Mouse (Mus musculus): ENCODE measurements around the gene Zfp992. TPM values are rescaled to one million over a fixed set of nuclear protein-coding genes. Genes with fewer than 3 reads are reported as not detected.
"Not testable (repeated sequence)": the region's sequence is repeated elsewhere in the genome, so short reads cannot be mapped to it uniquely, and the experiment has no call there.

The Zfp992 gene
- total and polyA plus RNA-seq, 3 experiments, result 0.93 to 3.8 (median 1.4) TPM

GRCm38 (mm10) chr4:146483571-146484280 is 34.9 kb downstream of the Zfp992 start:
- H3K4me3 ChIP-seq (replicated peaks in 1 of 3; ENCODE audit: low read depth in 2 of 3, low read length in 2 of 3, poor library complexity in 1 of 3); H3K27ac ChIP-seq (ENCODE audit: insufficient read depth, low read depth); H3K4me1 ChIP-seq (ENCODE audit: control insufficient read depth in 1 of 2, insufficient read depth in 2 of 2); H3K36me3 ChIP-seq (replicated peaks in 1 of 2; ENCODE audit: control insufficient read depth in 1 of 2, insufficient read depth in 1 of 2, low read length in 1 of 2); in situ Hi-C loops (cut with MboI; ENCODE audit: low pct_ligation_motif_present, low pct_unique_long_range_greater_than_20kb, low sequenced_read_pairs); H3K79me2 ChIP-seq (replicated peaks; ENCODE audit: control insufficient read depth, extremely low read depth, insufficient read depth, poor library complexity, severe bottlenecking); dilution Hi-C loops (cut with MboI; ENCODE audit: extremely low pct_ligation_motif_present, extremely low pct_unique_long_range_greater_than_20kb, low sequenced_read_pairs); H3K27me3 ChIP-seq (replicated peaks); H3K9ac ChIP-seq (ENCODE audit: insufficient read depth, low read depth); DNase-seq (ENCODE audit: extremely low read depth); H3K4me2 ChIP-seq (ENCODE audit: insufficient read depth, low read depth, poor library complexity, severe bottlenecking): not testable (repeated sequence)
- peaks cover 22% of the 10 kb centered on the region for H3K9me3 ChIP-seq (replicated peaks; ENCODE audit: low read length)
- TF ChIP-seq CTCF (conservative IDR thresholded peaks at IDR 0.05 in 1 of 2, IDR thresholded peaks at IDR 0.05 in 1 of 2; ENCODE audit: low read depth in 2 of 2, low read length in 2 of 2), result peak in 1 of 2 experiments; percentile 32; a peak in 3 of 4 replicates
- peak; percentile 7 for TF ChIP-seq RAD21 (IDR thresholded peaks at IDR 0.05; ENCODE audit: low read depth, low read length)

GRCm38 (mm10) chr4:146484676-146485075 is 35.9 kb downstream of the Zfp992 start:
- dilution Hi-C loops (cut with MboI; ENCODE audit: extremely low pct_ligation_motif_present, extremely low pct_unique_long_range_greater_than_20kb, low sequenced_read_pairs); H3K9ac ChIP-seq (ENCODE audit: insufficient read depth, low read depth); H3K4me2 ChIP-seq (ENCODE audit: insufficient read depth, low read depth, poor library complexity, severe bottlenecking); H3K4me1 ChIP-seq (ENCODE audit: control insufficient read depth in 1 of 2, insufficient read depth in 2 of 2); H3K27ac ChIP-seq (ENCODE audit: insufficient read depth, low read depth); H3K36me3 ChIP-seq (replicated peaks in 1 of 2; ENCODE audit: control insufficient read depth in 1 of 2, insufficient read depth in 1 of 2, low read length in 1 of 2); H3K79me2 ChIP-seq (replicated peaks; ENCODE audit: control insufficient read depth, extremely low read depth, insufficient read depth, poor library complexity, severe bottlenecking); in situ Hi-C loops (cut with MboI; ENCODE audit: low pct_ligation_motif_present, low pct_unique_long_range_greater_than_20kb, low sequenced_read_pairs); H3K27me3 ChIP-seq (replicated peaks); DNase-seq (ENCODE audit: extremely low read depth); H3K4me3 ChIP-seq (replicated peaks in 1 of 3; ENCODE audit: low read depth in 2 of 3, low read length in 2 of 3, poor library complexity in 1 of 3): not testable (repeated sequence)
- peaks cover 24% of the 10 kb centered on the region for H3K9me3 ChIP-seq (replicated peaks; ENCODE audit: low read length)

GRCm38 (mm10) chr4:146485183-146485939 is 36.5 kb downstream of the Zfp992 start:
- H3K4me3 ChIP-seq (replicated peaks in 1 of 3; ENCODE audit: low read depth in 2 of 3, low read length in 2 of 3, poor library complexity in 1 of 3); dilution Hi-C loops (cut with MboI; ENCODE audit: extremely low pct_ligation_motif_present, extremely low pct_unique_long_range_greater_than_20kb, low sequenced_read_pairs); H3K4me2 ChIP-seq (ENCODE audit: insufficient read depth, low read depth, poor library complexity, severe bottlenecking); H3K27ac ChIP-seq (ENCODE audit: insufficient read depth, low read depth); H3K27me3 ChIP-seq (replicated peaks); H3K79me2 ChIP-seq (replicated peaks; ENCODE audit: control insufficient read depth, extremely low read depth, insufficient read depth, poor library complexity, severe bottlenecking); H3K36me3 ChIP-seq (replicated peaks in 1 of 2; ENCODE audit: control insufficient read depth in 1 of 2, insufficient read depth in 1 of 2, low read length in 1 of 2); H3K9ac ChIP-seq (ENCODE audit: insufficient read depth, low read depth); DNase-seq (ENCODE audit: extremely low read depth); H3K4me1 ChIP-seq (ENCODE audit: control insufficient read depth in 1 of 2, insufficient read depth in 2 of 2); in situ Hi-C loops (cut with MboI; ENCODE audit: low pct_ligation_motif_present, low pct_unique_long_range_greater_than_20kb, low sequenced_read_pairs): not testable (repeated sequence)
- peaks cover 24% of the 10 kb centered on the region for H3K9me3 ChIP-seq (replicated peaks; ENCODE audit: low read length)

GRCm38 (mm10) chr4:146486753-146487152 is 37.9 kb downstream of the Zfp992 start:
- H3K9ac ChIP-seq (ENCODE audit: insufficient read depth, low read depth); H3K79me2 ChIP-seq (replicated peaks; ENCODE audit: control insufficient read depth, extremely low read depth, insufficient read depth, poor library complexity, severe bottlenecking); H3K27ac ChIP-seq (ENCODE audit: insufficient read depth, low read depth); in situ Hi-C loops (cut with MboI; ENCODE audit: low pct_ligation_motif_present, low pct_unique_long_range_greater_than_20kb, low sequenced_read_pairs); dilution Hi-C loops (cut with MboI; ENCODE audit: extremely low pct_ligation_motif_present, extremely low pct_unique_long_range_greater_than_20kb, low sequenced_read_pairs); H3K4me1 ChIP-seq (ENCODE audit: control insufficient read depth in 1 of 2, insufficient read depth in 2 of 2); H3K4me2 ChIP-seq (ENCODE audit: insufficient read depth, low read depth, poor library complexity, severe bottlenecking); H3K4me3 ChIP-seq (replicated peaks in 1 of 3; ENCODE audit: low read depth in 2 of 3, low read length in 2 of 3, poor library complexity in 1 of 3); H3K36me3 ChIP-seq (replicated peaks in 1 of 2; ENCODE audit: control insufficient read depth in 1 of 2, insufficient read depth in 1 of 2, low read length in 1 of 2); DNase-seq (ENCODE audit: extremely low read depth); H3K27me3 ChIP-seq (replicated peaks): not testable (repeated sequence)
- peaks cover 17% of the 10 kb centered on the region for H3K9me3 ChIP-seq (replicated peaks; ENCODE audit: low read length)

- DNase-seq (ENCODE audit: extremely low read depth); H3K36me3 ChIP-seq (replicated peaks in 1 of 2; ENCODE audit: control insufficient read depth in 1 of 2, insufficient read depth in 1 of 2, low read length in 1 of 2); H3K27me3 ChIP-seq (replicated peaks); H3K4me1 ChIP-seq (ENCODE audit: control insufficient read depth in 1 of 2, insufficient read depth in 2 of 2); in situ Hi-C loops (cut with MboI; ENCODE audit: low pct_ligation_motif_present, low pct_unique_long_range_greater_than_20kb, low sequenced_read_pairs); H3K27ac ChIP-seq (ENCODE audit: insufficient read depth, low read depth); H3K79me2 ChIP-seq (replicated peaks; ENCODE audit: control insufficient read depth, extremely low read depth, insufficient read depth, poor library complexity, severe bottlenecking); H3K4me2 ChIP-seq (ENCODE audit: insufficient read depth, low read depth, poor library complexity, severe bottlenecking); dilution Hi-C loops (cut with MboI; ENCODE audit: extremely low pct_ligation_motif_present, extremely low pct_unique_long_range_greater_than_20kb, low sequenced_read_pairs); H3K9ac ChIP-seq (ENCODE audit: insufficient read depth, low read depth); H3K4me3 ChIP-seq (replicated peaks in 1 of 3; ENCODE audit: low read depth in 2 of 3, low read length in 2 of 3, poor library complexity in 1 of 3): not testable (repeated sequence)
- peaks cover 27% of the 10 kb centered on the region for H3K9me3 ChIP-seq (replicated peaks; ENCODE audit: low read length)
These were observed 40.4 kb downstream of the Zfp992 start for GRCm38 (mm10) chr4:146489196-146489595.

- dilution Hi-C loops (cut with MboI; ENCODE audit: extremely low pct_ligation_motif_present, extremely low pct_unique_long_range_greater_than_20kb, low sequenced_read_pairs); H3K27ac ChIP-seq (ENCODE audit: insufficient read depth, low read depth); H3K27me3 ChIP-seq (replicated peaks); H3K9ac ChIP-seq (ENCODE audit: insufficient read depth, low read depth); H3K36me3 ChIP-seq (replicated peaks in 1 of 2; ENCODE audit: control insufficient read depth in 1 of 2, insufficient read depth in 1 of 2, low read length in 1 of 2); H3K4me2 ChIP-seq (ENCODE audit: insufficient read depth, low read depth, poor library complexity, severe bottlenecking); H3K79me2 ChIP-seq (replicated peaks; ENCODE audit: control insufficient read depth, extremely low read depth, insufficient read depth, poor library complexity, severe bottlenecking); DNase-seq (ENCODE audit: extremely low read depth); in situ Hi-C loops (cut with MboI; ENCODE audit: low pct_ligation_motif_present, low pct_unique_long_range_greater_than_20kb, low sequenced_read_pairs); H3K4me1 ChIP-seq (ENCODE audit: control insufficient read depth in 1 of 2, insufficient read depth in 2 of 2); H3K4me3 ChIP-seq (replicated peaks in 1 of 3; ENCODE audit: low read depth in 2 of 3, low read length in 2 of 3, poor library complexity in 1 of 3): not testable (repeated sequence)
- peaks cover 23% of the 10 kb centered on the region for H3K9me3 ChIP-seq (replicated peaks; ENCODE audit: low read length)
These were observed 43.2 kb downstream of the Zfp992 start for GRCm38 (mm10) chr4:146491993-146492392.

Measured in CH12.LX (cell line).